Mouse (Mus musculus) cerebellum, adult 9-11 months (tissue): ENCODE measurements around the gene Il10.
"Not testable (repeated sequence)": the region's sequence is repeated elsewhere in the genome, so short reads cannot be mapped to it uniquely, and the experiment has no call there.

Source experiments
- DNase-seq: peaks from one replicate; pipeline ENCODE4 v3.0.0; 2022

The Il10 gene

GRCm38 (mm10) chr1:131020425-131021310, 1.0 kb downstream of the Il10 start:
- no peak for DNase-seq

DNA sequence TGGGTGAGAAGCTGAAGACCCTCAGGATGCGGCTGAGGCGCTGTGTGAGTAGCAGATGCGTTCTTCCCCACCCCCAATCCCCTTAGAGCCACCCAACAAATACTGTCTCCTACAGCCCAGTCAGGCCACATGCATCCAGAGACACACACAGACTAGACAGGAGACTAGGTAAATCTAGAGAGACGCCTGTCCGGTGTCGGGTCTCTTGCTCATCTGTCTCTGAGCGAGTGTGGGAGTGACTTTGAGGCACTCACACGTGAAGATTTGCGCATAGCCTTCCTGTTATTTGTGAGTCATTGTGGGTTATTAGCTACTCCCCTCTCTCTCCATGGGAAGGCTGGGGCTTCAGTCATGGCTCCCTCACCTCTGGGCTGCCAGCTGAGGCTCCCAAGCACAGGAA, 1.8 kb downstream of the Il10 start:
- no peak for DNase-seq

- DNase-seq: no peak
Measured at GRCm38 (mm10) chr1:131021900-131022590, 2.4 kb downstream of the Il10 start.

- peak; percentile 49 for DNase-seq
Measured at GRCm38 (mm10) chr1:131022591-131023249, 3.1 kb downstream of the Il10 start.

- not testable (repeated sequence) for DNase-seq
Measured at GRCm38 (mm10) chr1:131023250-131023858, 3.7 kb downstream of the Il10 start.

GRCm38 (mm10) chr1:131024900-131025842, 5.5 kb downstream of the Il10 start:
- no peak for DNase-seq

DNA sequence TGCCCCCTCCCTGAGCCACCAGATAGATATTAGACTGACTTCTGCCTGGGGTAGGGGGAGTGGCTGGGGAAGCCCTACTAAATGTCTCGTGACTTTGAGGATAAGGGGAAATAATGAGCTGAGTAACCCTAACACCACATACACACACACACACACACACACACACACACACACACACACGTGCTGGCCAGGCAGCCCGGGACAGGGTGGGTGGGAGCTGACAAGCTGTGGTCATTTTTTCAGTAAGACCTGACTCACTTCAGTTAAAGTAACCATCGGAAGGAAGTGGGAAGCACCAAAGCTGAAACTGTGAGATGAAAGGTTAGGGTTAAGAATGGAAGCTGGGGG, 6.2 kb downstream of the Il10 start:
- DNase-seq: no peak

DNA sequence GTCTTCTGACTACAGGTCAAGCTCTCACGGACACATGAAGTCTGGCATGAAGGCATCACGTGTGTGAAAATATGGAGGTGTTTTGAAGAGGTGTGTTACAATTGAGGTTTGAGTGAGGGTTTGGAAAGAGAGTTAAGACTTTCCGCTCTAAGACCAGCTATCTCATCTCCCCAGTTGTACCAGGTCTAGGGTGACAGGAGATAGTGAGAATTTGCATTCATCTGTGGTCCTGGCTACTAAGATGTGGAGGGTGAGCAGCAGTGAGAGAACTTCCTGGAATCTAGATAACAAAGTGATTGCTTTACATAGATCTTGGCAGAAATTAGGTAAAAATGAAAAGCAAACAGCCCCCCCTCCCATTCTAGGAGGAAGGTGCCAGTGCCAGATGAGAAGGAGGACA, 9.6 kb downstream of the Il10 start:
- no peak for DNase-seq

- DNase-seq: no peak
Measured at GRCm38 (mm10) chr1:131030261-131030660, 10.6 kb downstream of the Il10 start.

GRCm38 (mm10) chr1:131031267-131031666, 11.6 kb downstream of the Il10 start:
- no peak for DNase-seq

GRCm38 (mm10) chr1:131038001-131038400, 18.4 kb downstream of the Il10 start:
- no peak for DNase-seq

- no peak for DNase-seq
Measured at GRCm38 (mm10) chr1:131038415-131039017, 18.9 kb downstream of the Il10 start.

DNA sequence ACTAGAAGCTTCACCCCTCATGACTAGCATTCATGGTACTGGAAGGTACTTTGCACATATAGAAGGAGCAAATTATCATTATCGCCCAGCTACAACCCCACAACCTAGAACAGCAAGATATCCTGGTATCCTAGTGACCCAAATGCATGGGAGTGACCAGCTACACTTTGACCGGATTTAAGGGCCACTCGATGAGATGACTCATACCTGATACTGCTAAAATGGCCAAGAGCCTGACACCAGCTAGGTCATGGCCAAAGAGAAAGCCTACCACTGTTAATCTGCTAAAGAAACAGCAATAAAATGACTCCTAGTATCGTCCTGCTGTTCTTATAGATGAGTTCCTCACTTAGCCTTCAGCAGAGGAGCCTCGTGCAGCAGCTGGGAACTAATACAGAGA, 19.8 kb downstream of the Il10 start:
- no peak for DNase-seq

GRCm38 (mm10) chr1:131042263-131042662, 22.6 kb downstream of the Il10 start:
- DNase-seq: no peak

- DNase-seq: no peak
Measured at GRCm38 (mm10) chr1:131042721-131043120, 23.1 kb downstream of the Il10 start.

GRCm38 (mm10) chr1:131043636-131044035, 24.0 kb downstream of the Il10 start:
- DNase-seq: no peak

- no peak for DNase-seq
Measured at GRCm38 (mm10) chr1:131045723-131046355, 26.2 kb downstream of the Il10 start.

- no peak for DNase-seq
Measured at GRCm38 (mm10) chr1:131046607-131047006, 27.0 kb downstream of the Il10 start.

DNA sequence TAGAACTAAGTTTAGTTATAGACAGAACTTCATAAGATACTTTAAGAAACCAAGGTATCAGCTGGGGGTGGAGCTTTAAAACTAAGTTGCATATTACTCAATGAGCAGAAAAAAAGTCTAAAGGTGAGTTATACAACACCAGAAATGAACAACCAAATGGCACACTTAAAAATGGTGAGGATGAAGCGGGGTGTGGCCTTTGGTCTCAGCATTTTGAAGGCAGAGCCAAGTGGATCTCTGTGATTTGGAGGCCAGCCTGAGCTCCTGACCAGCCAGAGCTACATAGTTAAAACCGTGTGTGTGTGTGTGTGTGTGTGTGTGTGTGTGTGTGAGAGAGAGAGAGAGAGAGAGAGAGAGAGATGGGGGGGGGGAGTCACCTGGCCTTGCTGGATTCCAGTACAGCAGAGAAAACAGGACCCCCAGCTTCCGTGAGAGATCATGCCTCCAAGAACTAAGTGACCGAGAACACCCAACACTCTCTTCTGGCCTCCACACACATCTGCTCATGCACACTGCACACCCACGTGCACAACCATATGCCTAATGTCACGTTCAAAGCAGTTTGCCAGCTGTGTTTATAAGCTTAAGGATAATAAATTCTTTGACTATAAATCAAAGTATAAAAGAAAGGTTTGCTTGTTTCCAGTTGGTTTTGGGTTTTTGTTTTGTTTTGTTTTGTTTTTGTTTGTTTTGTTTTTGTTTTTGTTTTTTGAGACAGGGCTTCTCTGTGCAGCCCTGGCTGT, 28.6 kb downstream of the Il10 start:
- DNase-seq: no peak

- DNase-seq: no peak
Measured at GRCm38 (mm10) chr1:131048946-131049345, 29.3 kb downstream of the Il10 start.
